Mouse (Mus musculus): ENCODE measurements around the gene Gm49366.
"Not testable (repeated sequence)": the region's sequence is repeated elsewhere in the genome, so short reads cannot be mapped to it uniquely, and the experiment has no call there.

The Gm49366 gene

GRCm38 (mm10) chr12:84084581-84084980 lies 45.8 kb downstream of the Gm49366 start:
- no peak for DNase-seq (ENCODE audit: low spot score)

GRCm38 (mm10) chr12:84094666-84095065 lies 55.9 kb downstream of the Gm49366 start:
- not testable (repeated sequence) for DNase-seq (ENCODE audit: low spot score)

DNA sequence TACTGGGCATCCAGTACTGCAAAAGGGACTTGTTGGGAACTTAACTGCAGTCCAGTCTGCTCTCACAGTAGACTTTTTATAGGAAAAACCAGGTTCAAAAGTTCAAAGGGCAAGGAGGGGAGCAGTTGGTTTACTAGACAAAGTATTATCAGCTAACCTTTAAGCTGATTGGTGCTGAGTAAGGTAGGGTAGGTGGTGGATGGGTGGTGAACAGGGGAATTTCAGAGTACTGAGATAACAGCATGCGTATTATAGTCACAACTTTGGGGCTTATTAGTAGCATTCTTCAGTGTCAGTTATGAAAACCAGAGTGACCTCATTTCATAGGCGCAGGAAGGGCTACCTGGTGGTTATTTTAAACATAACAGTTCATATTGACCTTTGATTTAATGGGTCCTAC lies 60.9 kb downstream of the Gm49366 start:
- no peak for DNase-seq (ENCODE audit: low spot score)

DNA sequence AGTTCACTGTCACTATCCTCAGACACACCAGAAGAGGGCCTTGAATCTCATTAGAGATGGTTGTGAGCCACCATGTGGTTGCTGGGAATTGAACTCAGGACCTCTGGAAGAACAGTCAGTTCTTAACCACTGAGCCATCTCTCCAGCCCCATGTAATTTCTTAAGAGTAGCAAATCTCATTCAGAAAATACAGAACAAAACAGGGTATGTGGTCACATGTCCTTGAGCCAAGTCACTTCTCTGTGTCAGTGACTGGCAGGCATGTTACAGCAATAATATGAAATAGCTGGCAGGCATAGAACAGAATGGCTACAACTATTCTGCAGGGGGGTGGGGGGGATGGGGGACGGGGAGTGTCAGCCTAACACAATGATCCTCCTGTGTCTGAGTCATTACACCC lies 61.3 kb downstream of the Gm49366 start:
- DNase-seq (ENCODE audit: low spot score), result no peak

DNA sequence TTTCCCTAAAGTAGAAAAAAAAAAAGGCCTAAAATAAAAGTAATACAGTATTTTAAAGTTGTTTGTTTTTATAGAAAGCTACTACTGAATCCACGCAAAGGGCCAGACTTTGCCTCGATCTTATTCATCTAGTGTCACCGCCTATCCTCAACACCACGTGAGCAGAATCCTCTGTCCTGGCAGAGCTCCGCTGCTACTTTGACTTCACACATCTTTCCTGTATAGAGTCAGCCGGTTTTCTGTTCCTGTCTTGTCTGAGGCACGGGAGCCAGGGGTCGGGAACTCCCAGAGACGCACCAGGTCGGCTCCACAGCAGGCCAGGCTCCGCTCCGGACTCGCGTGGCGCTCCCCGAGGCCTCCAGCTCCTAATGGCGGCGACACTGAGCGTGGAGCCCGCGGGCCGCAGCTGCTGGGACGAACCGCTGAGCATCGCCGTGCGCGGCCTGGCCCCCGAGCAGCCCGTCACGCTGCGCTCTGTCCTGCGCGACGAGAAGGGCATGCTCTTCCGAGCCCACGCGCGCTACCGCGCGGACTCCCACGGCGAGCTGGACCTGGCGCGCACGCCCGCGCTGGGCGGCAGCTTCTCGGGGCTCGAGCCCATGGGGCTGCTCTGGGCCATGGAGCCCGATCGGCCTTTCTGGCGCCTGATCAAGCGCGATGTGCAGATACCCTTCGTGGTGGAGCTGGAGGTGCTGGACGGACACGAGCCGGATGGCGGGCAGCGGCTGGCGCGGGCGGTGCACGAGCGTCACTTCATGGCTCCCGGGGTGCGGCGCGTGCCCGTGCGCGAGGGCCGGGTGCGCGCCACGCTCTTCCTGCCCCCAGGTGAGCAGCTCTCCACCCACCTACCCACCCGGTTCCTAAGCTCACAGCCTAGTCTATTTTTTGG lies 62.1 kb downstream of the Gm49366 start, which contains the start of gene Acot6:
Gene Acot6 (plus strand): TSS at position 51 of the 889 bp plus-strand sequence.
- not testable (repeated sequence) for DNase-seq (ENCODE audit: low spot score)

DNA sequence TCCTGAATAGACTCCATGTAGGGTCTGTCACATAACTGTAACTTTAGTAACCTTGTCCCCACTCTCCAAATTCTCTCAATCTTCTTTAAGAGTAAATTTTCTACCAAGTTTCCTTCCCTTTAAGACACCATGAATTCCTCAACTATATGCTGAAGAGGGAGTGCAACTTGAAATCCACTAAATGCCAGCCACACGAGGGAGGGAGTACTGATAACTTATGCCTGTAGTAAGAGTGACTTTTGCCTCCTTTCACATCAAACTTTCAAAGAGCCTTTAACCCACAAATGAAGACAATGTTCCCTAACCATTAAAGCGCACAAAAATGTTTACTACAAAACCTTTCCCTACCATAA lies 62.7 kb downstream of the Gm49366 start:
- DNase-seq (ENCODE audit: low spot score), result no peak

GRCm38 (mm10) chr12:84107012-84107411 lies 68.3 kb downstream of the Gm49366 start:
- peak; percentile 43 for DNase-seq (ENCODE audit: low spot score)

GRCm38 (mm10) chr12:84107692-84108091 lies 69.0 kb downstream of the Gm49366 start:
- DNase-seq (ENCODE audit: low spot score), result no peak
